Mouse (Mus musculus) spleen, adult 18-20 months (tissue): ENCODE results near the gene Fstl3.
A peak's percentile ranks its signal among the peaks of the same experiment; 100 is the strongest.
"Not testable (repeated sequence)": the region's sequence is repeated elsewhere in the genome, so short reads cannot be mapped to it uniquely, and the experiment has no call there.

Experiments
- DNase-seq, 2 experiments: peaks; one replicate each; pipeline ENCODE4 v3.0.0; 2022; ENCODE audit warnings: mixed read lengths in 2 of 2

Gene Fstl3

GRCm38 (mm10) chr10:79777103-79777531, at the start of gene Fstl3:
TSS of gene Fstl3 (plus strand) at chr10:79777272.
- DNase-seq, result no peak

DNA sequence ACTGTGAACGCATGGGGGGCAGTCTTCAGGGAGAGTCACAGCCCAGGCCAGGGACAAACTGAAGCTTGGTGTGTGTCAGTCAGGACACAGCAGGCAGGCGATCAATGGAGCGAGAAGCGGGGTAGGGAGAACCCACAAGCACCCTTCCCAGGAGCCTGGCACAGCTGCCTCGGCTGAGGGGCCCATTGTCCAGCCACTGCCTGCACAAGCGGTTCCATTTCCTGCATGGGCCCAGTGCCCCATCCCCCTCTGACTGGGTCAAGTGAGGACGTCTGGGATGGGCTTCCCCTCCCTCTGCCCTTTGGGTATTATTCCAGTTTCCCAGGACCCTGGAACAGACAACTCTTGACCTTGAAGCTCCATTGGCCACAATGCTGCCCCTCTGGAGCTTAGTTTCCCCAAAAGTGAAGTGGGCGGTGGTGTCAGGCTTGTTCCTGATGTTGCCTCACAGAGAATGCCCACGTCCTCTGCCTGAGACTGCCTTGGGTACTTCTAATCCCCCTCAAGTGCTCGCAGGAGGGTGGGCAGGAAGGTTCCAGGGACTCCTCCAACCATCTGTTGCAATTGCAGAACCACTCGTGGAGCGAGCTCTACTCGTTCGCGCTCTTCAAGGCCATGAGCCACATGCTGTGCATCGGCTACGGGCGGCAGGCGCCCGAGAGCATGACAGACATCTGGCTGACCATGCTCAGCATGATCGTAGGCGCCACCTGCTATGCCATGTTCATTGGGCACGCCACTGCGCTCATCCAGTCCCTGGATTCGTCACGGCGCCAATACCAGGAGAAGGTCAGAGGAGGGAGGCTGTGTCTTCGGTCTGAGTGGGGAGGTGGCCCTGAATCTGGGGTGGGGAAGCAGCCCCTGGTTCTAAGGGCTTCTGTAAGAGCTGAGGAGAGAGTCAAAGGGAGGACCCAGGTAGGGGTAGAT, 48.5 kb upstream of the Fstl3 start:
- DNase-seq, result no peak

- DNase-seq, result no peak
Observed at GRCm38 (mm10) chr10:79729357-79729965, 47.6 kb upstream of the Fstl3 start.

DNA sequence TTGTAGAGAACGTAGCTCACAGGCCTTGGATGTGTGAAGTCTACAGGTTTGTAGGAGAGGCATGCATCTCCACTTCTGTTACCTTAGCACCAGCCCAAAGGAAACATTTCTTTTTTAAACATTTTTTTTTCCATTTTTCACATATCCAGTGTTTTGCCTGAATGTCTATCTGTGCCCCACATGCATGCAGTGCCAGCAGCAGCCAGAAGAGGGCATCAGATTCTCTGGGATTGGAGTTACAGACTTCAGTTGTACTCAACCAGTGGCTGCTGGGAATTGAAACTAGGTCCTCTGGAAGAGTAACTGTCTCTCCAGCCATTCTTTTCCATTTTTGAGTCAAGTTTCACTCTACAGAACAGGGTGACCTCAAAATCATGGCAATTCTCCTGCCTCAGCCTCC, 44.6 kb upstream of the Fstl3 start:
- peak in 1 of 2 experiments; percentile 58 for DNase-seq

GRCm38 (mm10) chr10:79733847-79734246, 43.2 kb upstream of the Fstl3 start:
- no peak for DNase-seq

- no peak for DNase-seq
Observed at GRCm38 (mm10) chr10:79735361-79735760, 41.7 kb upstream of the Fstl3 start.

DNA sequence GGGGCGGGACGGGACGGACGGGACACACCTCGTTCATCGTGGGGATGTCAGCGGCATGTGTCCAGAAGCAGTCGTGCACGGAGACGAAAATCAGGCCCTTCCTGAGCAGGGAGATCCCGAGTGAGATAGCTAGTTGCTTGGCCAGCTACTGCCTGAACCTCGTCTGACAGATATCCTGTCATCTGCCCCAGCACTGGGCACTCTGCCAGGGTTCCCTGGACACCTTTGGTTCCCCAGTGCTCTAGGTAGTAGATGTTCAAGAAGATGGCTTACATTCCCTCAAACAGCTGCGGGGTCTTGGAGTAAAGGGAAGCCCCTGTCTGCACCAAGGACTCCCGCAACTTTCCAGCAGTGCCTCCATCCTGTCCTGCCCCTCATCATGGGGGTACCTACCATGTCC, 40.4 kb upstream of the Fstl3 start:
- no peak for DNase-seq

DNA sequence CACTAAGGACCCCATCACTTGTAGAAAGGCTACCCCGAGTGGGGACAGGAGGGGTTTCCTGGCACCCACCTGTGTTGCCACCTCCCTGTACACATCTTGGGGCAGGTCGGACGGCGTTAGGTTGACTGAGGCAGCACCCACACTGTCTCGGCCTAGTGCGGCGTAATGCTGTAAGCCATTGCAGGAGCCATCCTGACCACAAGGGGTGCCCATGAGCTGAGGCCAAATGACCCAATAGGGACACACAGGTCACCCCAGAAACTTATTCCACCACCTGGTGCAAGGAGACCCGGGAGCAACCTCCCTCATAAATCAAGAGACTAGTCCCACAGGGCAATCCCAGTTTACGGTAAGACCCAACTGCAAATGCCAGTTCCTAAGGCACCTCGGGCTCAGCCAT, 38.8 kb upstream of the Fstl3 start:
- DNase-seq, result no peak

- DNase-seq, result no peak
Observed at GRCm38 (mm10) chr10:79739234-79739633, 37.8 kb upstream of the Fstl3 start.

DNA sequence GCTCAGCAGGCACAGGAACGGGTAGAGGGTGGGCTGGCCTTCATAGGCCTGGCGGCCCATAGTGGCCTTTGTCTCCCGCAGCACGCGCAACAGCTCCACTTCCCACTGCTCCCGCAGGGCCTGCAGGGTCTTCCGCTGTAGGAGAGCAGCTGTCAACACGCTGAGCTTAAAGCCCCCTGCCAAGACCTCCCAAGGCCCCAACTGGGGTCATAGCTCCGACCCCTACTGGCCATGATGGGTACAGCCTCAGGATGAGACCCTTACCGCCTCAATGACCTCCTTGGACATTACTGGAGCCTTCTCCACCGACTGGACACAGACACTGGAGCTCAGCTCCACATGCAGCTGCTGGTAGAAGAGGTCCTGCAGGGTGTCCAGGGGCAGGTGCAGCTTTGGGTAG, 36.2 kb upstream of the Fstl3 start:
- DNase-seq, result no peak

DNA sequence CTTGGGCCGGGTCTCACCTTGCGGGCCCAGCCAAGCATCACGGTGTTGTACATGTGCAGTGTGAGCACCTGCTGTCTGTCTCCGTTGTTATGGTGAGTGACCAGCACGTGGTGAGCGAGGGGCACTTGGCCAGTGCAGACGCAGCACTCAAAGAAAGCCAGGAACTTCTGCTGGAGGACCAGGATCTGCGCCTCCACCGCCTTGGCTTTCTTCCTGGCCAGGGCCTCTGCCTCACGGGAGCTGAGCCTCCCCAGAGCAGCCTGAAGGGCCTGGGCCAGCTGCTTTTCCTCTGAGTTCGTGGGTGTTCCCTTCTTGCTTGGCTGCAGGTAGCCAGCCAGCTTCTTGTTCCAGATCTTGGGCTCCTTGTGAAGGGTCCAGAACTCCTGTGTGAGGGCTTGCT, 33.9 kb upstream of the Fstl3 start:
- DNase-seq, result no peak

DNA sequence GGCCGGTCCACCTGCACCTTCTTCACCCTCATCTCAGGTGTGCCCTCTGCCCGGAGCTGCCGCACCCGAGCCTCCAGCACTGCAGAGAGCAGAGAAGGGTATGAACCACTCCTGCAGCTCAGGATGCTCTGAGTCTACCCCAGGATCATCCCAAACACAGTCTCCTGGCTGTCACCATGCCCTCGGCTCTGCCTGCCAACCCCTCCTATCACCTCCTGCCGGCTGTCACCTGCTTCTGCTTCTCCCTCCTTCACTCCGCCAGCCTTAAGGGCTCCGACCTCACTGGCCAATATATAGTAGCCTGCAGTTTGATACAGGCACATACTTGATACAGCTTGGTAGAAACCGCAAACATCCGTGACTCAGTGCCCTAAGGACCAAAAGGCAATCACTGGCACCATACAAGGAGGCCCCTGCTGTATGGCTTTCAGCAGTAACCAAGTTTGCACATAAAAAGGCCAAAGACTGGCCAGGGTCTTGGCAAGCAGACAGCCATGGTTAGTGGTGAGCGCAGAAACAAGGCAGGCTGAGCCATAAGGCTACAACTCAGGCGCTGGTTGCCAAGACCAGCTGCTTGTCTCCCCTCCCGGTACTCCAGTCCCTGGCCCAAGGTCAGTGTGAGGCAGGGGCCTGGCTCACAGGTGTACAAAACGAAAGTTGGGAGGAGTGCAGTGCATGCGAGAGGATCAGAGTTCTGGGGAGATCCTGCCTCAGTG, 33.3 kb upstream of the Fstl3 start:
- no peak for DNase-seq

DNA sequence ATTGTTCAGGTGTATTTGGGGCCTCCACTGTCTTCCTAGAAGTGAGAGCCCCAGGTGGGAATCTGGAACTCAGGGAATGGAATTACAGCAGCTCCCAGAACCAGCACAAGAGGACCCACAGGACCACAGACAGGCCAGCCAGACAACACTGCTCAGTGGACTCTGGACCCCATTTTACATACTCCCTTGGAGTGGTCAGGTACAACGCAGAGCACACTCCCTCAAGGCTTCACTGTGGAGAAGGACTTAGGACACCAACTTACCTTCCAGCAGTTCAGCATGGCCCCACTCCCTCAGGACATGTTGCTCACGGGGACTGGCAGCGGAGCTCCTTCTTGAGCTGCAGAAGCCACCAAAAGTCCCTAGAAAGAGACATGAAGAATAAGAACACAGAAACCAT, 31.7 kb upstream of the Fstl3 start:
- no peak for DNase-seq

DNA sequence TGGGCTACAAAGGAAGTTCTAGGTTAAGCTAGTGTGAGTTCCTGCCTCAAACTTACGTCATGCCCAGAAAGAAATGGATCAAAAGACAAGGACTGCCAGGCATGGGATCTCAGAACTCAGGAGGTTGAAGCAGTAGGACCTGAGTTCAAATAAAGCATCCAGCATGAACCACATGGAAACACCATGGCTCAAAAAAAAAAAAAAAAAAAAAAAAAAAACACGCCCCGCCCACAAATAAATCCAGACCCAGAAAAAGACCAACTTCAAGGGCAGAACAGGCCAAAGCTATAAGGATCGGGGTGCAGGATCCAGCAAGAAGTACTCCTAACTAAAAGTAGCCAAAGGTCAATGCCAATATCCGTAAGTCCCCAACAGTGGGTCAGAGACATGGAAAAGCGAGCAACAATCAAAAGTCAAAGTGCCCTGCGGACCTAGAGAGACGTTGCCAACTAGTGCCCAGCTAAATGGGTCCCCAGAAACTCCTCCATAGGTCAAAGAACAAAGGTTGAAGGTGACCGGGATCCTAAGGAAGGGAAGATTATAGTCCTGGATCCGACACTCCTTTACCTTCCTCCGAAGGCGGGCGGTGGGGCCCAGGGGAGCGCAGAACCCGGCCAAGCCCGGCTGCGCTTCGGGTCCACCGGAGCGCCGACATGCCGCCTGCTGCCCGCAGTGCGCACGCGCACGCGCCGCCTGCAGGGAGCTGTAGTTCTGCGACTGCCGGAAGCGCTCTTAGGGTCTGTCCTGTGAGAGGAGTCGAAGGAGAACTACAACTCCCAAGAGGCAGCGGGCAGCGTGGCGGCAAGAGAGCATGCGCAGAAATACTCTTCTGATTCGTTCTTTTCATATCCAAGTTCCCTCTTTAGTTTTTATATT, 30.9 kb upstream of the Fstl3 start, which contains the start of gene Polrmt:
Polrmt (minus strand) TSS at position 684 of the 876 bp plus-strand sequence.
- DNase-seq, result peak; percentile 90 to 93

DNA sequence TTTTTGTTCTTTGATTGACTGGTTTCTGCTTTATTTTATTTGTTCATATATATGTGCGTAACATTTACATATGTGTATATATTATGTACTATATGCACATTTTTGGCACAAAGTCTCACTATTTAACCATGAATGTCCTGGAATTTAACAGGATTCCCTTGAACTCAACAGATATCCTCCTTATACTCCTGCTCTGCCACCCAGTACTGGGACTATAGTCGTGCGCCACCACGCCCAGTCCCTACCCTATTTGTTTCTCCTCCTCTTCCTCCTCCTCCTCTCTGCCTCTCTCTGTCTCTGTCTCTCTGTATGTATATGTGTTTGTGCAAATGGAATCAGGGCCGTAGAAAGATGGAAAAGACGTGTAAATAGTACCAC, 30.3 kb upstream of the Fstl3 start:
- no peak for DNase-seq

GRCm38 (mm10) chr10:79748496-79748895, 28.6 kb upstream of the Fstl3 start:
- DNase-seq, result no peak

DNA sequence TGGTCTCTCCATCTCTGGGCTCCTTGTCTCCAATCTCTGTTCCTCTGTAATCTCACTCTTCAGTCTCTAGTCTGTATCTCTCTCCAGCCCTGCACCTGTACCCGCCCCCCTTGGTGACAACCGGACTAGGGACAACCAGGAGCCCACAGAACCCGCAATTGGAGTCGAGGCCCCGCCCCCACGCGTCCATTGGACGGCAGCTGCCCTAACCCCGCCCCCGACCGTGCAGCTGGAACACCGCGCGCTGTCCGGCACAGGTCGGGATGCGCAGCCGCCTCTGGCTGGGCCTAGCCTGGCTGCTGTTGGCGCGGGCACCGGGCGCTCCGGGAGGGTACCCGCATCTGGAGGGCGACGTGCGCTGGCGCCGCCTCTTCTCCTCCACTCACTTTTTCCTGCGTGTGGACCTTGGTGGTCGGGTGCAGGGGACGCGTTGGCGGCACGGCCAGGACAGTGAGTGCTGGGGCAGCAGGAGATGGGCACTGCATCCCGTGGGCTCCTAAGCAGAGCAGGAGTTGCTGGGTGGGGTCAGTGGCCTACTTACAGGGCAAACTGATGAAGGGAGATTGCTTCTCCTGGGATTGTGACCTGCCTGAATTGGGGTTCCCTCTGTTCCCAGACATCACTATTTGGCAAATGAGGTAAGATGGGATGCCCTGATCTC, 22.1 kb upstream of the Fstl3 start, which contains the start of gene Fgf22:
Fgf22 (plus strand) TSS at position 221 of the 661 bp plus-strand sequence.
- DNase-seq, result peak in 1 of 2 experiments; percentile 44

GRCm38 (mm10) chr10:79755854-79756253, 21.2 kb upstream of the Fstl3 start:
- no peak for DNase-seq

- DNase-seq, result no peak
Observed at GRCm38 (mm10) chr10:79756660-79757059, 20.4 kb upstream of the Fstl3 start.

DNA sequence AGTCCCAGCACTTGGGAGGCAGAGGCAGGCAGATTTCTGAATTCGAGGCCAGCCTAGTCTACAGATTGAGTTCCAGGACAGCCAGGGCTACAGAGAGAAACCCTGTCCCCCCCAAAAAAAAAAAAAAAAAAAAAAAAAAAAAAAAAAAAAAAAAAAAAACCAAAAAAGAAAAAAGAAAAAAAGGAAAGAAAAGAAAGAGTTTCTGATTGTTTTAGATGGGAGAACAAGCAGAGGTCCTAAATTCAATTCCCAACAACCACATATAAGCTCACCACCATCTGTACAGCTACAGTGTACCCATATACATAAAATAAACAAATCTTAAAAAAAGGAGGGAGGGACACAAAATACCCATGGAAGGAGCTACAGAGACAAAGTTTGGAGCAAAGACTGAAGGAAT, 17.4 kb upstream of the Fstl3 start:
- not testable (repeated sequence) for DNase-seq

GRCm38 (mm10) chr10:79760603-79761143, 16.4 kb upstream of the Fstl3 start:
- no peak for DNase-seq
